Mouse (Mus musculus) gastrocnemius, adult 18-20 months (tissue): ENCODE results near the gene Zfp13. TPM values are rescaled to one million over a fixed set of nuclear protein-coding genes. Genes with fewer than 3 reads are reported as not detected.
A peak's percentile ranks its signal among the peaks of the same experiment; 100 is the strongest.
"Not testable (repeated sequence)": the region's sequence is repeated elsewhere in the genome, so short reads cannot be mapped to it uniquely, and the experiment has no call there.

ENCODE experiments used
- DNase-seq: peaks from one replicate; pipeline ENCODE4 v3.0.0; 2021; ENCODE audit warnings: low spot score
- total RNA-seq, 2 experiments: library from RNA; stranded (reverse); gene quantifications; 2 replicates each; pipeline ENCODE4 v1.2.3; 2021

Zfp13 gene
- total RNA-seq, 2 experiments from 2014 or later: 2.5 to 2.9 TPM

DNA sequence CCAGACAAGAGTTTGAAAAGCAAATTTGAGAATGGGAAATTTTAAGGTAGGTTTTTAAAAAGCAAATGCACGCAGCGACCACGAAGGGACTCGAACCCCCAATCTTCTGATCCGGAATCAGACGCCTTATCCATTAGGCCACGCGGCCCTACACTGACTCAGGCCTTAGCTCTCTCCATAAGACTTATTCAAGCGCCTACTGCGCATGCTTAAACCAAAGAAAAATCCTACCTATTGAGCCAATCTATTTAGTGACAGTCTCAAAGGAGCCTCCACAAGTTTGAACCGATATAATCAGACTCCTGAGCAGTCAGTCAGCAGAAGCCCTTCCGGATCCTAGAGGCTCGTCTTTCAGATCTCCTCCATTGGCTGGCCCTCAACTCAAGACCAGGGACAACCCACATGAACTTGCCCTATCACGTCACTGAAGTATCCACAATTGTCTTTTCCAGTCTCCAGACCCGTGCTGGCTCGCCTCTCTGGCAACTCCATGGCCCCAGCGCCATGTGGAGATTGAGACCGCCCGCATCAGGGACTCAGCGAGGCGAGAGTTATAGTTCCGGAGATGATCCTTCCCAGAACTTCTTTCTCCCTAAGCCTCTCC is 49.0 kb downstream of the Zfp13 start:
- peak; percentile 95 for DNase-seq

DNA sequence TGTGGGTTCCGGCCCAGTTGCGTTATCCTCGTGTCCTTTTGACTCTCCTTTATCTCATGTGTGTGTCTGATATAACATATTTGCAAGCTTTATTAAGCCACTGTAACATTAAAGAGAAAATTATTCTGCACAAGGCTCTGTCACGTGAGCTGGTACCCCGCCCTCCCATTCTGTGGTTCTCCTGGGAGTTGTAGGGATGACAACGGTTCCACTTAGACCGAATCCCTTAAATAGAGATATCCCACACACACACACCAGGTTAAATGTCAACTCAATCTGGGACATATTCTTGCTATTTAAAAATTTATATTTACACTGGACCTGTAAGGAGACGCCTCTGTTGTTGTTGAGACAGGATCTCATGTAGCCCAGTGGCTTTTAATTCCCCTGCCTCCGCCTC is 49.8 kb downstream of the Zfp13 start:
- DNase-seq: no peak

DNA sequence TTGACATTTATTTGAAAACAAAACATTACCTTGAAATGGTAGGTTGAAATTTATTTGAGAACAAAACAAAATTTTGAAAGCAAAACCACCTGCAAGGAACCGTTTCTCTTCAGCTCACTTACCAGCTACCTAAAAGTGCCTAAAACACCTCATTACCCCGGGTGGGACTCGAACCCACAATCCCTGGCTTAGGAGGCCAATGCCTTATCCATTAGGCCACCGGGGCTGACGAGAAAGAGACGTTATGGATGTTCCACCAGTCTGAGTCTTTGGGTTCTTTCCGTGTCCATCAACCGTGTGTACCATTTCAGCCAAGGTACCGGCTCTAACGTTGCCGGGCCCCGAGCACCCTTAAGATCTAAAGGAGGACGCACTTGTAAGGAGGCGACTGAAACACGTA is 50.7 kb downstream of the Zfp13 start:
- DNase-seq: peak; percentile 81

DNA sequence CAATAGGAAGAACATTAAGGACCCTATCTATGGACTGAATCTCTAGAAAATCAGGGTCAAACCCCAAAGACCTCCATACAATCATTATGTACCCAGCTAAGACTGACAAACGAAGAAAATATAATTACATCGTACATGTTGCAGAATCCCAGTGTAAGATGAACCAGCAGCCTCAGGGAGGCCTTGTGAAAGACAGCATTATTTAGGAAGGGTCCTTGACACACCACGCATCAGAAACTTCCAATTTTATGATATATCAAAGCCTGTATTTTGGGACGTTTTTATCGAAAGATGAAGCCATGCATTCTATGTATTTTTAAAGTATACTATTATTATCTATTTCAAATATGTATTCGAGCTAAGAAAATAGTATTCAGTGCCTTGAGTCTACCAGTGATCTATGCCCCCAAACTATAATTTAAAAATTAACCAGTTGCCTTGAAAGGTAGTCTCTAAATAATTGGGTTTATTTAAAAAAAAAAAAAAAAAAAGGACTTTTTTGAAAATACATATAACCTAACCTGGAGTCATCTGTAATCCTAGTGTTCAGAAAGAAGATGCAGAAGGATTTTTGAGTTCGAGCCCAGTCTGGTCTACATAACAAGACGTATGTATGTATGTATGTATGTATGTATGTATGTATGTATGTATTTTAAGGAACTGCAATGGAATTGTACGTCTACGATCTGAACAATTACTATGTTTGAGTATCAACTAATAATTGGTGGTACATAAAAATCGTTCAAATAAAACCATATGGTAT is 51.4 kb downstream of the Zfp13 start:
- DNase-seq: peak; percentile 0

DNA sequence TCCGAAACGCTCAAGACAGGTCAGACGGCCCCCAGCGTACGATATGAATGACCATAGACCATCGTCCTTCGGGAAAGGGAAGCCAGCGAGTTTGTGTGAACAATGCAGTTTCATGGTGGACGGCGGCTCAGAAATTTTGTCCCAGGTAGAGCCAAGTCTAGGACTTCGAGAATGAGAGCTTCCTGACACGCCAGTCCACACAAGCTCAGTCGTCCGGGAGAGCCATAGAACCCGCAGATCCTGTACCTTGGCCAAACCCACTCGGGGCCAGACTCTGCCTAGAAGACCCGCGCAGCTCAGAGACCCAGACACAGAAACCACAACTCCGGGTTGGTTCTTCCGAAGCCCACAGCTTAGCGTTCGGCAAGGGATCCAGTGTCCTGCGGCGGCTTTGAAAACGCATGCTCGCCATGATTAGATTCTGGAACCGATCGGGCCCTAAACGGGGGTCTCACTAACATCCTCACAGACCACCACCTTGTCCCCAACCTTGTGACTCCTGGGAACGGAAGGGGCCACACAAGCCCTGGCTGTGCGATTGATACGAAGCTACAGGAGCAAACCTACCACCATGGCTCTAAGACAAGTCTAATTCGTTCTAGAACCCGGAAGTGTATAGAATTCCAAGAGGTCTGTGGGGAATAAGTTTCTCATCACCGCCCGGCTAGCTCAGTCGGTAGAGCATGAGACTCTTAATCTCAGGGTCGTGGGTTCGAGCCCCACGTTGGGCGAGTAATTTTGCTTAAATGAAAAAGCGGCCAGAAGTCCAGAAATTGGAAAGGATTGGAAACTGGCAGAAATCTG is 52.4 kb downstream of the Zfp13 start:
- peak; percentile 87 for DNase-seq

DNA sequence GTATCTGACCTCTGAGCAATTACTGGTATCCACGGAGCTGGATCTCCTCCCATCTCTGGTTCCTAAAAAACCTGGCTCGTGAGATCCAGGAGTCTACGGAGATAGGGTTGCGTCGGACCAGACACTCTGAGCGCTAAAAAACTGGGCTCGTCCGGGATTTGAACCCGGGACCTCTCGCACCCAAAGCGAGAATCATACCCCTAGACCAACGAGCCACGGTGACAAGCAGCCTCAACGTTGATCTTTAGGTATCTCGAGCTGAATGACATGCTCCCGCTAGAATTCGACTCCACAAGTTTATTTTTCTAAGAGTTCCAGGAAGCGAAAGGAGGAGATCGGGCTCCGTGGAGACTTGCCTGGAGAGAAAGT is 53.0 kb downstream of the Zfp13 start:
- peak; percentile 80 for DNase-seq

DNA sequence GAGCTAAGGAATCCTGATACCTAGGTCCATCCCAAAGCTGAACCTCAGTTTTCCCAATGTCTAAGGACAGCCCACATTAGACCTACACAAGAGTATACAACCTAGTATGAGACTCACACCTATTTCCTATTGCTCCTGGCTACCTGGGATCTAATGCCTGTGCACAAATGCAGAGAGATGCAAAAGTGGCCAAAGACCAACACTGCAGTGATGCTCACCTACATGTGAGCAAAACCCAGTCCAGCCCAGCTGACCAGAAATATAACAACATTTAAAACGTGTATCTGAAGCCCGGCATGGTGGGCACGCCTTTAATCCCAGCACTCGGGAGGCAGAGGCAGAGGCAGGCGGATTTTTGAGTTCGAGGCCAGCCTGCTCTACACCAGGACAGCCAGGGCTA is 53.4 kb downstream of the Zfp13 start:
- peak; percentile 0 for DNase-seq

DNA sequence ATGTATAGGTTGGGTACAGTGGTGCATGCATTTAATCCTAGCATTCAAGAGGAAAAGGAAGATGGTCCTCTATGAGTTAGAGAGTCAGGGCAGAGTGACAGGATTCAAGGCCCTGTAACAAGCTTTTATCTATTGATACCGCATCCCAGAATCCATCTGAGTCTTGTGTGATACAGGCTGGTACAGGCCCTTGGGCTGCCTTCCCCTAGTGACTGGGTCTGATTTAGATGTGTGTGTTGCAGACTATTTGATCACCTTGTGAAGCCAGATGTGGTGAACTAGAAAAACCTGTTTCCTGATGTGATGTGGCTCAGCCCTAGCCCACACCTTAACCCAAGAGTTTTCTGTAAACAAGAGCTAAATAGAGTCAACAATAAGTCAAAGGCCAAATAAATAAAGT is 54.5 kb downstream of the Zfp13 start:
- DNase-seq: peak; percentile 0

DNA sequence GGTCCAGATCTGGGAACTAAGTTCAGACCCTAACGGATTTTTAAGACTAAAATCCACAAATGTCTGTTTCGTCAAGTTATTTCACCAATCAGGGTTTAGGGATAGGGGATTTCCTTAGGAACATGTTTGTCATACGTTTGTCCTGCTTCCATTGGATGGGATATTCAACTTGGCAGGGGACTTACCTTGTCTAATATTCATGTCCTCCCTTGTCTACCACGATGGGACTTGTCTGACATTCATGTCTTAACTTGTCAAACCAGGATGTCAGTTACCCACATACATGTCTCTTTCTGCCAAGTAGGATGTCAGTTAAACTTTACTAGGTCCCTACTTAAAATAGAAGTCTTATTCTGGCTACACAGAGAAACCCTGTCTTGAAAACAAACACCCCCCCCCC is 55.3 kb downstream of the Zfp13 start:
- peak; percentile 0 for DNase-seq

DNA sequence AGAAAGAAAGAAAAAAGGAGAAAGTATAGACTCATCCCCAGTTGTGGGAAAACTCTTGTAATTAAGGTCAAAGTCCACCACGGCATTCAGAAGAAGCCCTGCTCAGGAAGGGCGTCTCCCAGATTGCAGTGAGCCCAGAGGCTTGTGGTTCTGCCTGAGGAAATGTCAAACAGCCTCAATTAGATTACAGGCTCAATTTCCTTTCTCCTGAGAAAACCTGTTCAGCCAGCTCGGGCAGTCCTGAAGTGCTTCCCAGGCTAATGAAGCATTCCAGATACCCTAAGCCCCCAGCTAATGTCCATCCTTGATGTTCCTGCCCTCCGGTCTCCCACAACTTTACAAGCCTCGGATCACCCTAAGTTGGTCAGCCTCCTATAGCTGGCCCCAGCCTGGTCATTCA is 56.0 kb downstream of the Zfp13 start:
- DNase-seq: no peak

DNA sequence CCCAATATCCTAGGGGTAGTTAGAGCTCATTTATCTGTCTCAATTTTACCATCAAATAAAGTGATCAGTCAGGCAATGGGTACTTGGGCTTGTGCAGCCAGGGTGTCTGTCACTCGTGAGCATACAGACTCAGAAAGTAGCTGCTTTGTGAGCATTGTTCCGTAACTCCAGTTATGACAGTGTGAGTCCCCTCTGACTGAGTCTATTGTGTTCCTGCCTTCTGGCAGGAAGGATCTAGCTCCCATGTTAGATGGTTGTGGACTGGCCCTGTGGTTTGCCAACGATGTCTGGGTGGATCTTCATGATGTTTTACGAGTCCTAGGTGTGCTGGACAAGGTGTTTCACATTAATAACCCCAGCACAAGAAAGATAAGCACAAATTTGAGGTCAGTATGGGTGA is 56.5 kb downstream of the Zfp13 start:
- DNase-seq: no peak

DNA sequence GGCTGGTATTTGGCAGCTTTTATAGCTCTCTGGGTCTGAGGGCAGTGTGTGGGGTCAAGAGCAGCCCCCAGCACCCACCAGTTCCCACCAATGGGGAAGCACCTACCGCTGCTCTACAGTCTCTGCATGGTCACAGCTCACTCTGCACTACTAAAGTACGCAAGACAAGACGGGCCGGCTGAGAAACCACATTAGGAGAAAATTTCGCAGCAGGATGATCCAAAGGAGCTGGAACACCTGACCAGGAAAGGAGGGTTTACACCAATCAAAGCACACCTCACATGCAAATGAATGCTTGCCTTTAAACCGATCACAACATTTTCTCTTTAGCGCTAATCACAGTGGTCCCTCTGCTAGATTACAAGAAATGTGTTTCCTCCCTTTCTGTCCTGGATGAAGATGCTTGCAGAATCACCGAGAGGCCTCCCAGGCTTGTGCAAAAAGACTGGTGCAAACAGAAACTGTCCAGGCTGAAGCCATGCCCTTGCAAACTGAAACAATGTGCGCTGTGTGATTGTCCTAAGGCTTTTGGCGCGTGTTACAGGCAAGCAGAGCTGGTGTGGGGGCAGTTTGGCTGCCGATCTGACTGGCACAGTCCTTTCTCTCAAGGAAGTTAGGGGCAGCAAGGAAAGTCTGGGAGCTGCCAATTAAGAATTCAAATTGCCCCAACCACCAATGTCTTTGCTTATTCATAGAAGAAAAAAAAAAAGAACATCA is 57.1 kb downstream of the Zfp13 start:
- DNase-seq: no peak

DNA sequence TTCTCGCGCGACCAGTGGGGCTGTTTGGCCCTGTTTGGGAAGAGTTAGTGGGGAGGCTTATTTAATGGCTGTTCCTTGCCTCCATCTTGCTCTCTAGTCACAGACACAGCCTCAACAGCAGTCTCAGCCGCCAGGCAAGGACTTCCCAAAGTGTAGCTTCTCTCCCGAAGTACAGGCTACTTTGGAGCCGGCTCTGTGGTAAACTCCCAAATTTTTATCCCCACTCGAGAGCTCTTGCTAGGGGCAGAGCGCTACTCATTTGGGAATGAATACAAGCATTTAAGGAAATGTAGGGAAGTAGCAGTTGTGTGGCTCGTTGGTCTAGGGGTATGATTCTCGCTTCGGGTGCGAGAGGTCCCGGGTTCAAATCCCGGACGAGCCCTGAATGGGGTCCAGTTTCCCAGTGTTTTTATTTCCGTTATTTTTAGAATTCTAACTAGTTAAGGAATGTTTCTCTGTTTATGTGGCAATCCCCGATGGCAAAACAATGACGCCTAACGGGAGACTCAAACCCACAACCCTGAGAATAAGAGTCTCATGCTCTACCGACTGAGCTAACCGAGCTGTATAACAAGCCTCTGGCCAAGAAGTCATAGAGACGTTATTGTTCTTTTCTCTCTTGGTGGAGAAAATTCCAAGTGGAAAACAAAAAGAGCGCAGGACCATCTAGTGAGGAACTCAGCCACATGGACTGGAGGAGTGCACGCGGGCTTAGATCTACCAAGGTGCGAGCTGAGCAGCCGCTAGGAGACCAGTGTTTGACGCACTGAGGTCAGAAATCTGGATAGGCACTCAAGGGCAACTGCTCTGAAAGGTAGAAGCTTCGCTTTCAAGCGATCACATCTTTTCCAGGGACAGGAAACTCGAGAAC is 58.4 kb downstream of the Zfp13 start:
- no peak for DNase-seq

DNA sequence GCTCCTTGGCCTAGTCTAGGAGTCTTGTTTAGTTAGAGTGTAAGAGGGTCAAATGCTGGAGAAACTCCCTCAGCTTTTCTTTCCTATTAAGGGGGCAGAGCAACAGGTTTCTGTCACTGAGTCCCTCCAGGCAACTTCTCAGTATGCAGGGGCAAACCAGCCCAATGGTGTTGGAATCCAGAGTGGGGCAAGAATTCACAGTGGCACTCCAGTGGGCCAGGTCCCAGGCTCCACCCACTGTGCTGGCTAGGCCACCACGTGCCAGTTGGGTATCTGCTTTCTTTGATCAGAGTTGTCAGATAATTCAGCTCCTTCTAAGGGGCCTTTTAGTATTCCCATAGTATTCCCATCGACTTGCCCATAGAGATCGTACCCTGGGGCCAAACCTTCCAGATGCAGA is 59.2 kb downstream of the Zfp13 start:
- no peak for DNase-seq

DNA sequence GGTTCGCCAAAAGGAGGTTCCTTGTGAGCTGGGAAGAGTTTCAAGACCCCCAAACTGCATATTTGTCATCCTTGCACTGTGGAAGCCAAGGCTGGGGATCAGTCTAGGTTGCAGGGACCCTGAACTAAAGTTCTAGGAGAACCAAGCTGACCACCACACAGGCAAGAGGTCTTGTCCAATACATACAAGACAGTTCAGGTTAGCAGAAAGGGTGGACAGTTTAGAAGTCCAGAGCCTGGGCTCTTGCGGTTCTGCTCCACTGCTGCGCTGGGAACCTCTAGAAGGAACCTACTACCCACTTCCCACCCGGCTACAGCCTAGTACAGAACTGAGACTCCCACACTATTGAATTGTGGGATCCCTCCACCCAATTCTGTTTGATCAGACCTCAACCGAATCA is 59.7 kb downstream of the Zfp13 start:
- DNase-seq: no peak

DNA sequence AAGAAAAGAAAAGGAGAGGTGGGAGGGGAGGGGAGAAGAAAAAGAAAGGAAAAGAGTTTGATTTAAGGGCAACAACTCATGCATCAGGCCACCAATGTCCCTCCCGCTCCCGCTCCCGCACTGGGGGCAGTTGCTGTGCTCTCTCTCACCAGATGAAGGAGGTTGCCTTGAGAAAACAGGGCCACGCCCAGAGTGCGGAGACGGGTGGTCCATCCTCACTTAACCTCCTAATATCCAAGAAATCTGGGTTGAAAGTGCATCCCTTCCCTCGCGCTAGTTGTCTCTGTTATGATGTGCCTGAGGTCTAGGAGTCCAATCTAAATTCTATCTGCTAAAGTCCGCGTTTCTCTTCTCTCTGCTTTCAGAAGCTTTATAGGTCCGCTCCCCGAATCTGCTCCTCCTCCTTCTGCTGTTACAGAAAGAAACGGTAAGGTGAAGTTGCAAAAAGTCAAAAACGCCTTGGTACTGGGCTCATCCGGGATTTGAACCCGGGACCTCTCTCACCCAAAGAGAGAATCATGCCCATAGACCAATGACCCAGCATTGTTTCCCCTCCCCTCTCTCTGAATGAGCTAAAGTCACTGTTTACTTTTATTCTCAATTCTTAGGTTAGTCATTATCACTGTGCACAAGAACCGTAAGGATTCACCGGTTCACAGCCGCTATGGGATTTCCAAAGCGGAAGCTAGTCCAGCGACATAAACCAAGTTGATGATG is 60.8 kb downstream of the Zfp13 start:
- no peak for DNase-seq

DNA sequence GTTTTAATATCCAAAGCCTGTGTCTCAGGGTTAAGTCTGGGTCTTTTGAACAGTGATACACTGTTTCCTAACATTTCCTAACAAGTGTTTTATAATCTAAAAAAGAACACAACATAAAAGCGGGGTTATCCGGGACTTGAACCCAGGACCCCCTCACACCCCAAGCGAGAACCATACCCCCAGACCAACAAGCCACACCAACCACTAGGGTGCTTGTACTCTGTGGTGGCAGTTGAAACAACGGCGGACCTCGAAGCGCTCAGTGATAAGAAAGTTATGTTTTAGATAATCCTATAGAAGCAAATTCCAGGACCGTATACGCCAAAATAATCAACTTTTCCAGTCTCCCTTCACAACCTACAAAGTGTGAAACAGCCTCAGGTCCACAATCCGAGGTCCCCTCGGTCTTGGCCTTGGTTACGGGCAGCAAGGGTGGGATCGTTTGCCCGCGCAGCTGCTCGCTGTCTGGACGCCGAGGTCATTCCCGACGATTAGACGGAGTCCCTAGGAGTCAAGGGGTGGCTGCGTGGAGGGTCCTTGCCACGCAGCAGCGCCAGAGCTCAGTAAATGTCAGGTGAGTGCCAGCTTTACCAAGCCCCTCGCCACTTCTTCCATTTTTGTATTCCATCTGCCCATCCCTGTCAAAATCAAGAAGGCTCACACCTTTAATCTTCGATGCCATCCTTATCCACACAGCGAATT is 61.6 kb downstream of the Zfp13 start:
- no peak for DNase-seq

DNA sequence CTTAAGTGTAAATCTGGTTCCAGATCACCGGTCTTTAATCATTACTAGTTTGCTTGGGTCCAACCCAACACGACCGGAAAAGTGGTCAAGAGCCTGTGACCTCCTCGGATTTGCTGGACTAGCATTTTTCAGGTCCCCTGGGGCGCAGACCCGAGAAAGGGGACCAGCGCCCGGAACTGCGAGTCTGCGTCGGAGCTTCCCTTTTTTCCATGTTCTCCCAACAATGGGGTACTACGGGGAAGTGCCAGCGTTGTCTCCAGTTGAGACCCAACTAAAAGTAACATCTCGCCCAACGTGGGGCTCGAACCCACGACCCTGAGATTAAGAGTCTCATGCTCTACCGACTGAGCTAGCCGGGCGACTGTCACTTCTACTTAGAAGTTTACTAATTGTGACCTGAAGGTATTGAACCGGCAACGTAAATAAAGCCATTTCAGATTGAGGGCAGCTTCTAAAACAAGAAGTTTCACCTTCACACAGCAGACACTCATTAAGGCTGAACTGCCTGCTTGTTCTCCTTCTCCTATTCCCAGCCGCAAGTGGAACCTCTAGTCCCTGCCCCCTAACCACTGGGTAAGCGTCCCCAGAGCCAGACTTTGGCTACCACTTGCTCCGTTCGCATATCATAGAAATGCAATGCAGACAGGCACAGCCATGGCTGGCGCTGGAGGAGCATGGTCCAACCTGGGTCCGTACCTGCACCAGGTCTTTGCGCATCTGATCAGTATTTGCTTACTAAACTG is 64.1 kb downstream of the Zfp13 start:
- DNase-seq: not testable (repeated sequence)
